Mouse (Mus musculus) forebrain, embryonic 13.5 days (tissue): ENCODE measurements around the gene Ehbp1. TPM values are rescaled to one million over a fixed set of nuclear protein-coding genes. Genes with fewer than 3 reads are reported as not detected.

ENCODE experiments used
- ATAC-seq: fragments of 200-750 bp; cut with Nextera tagmentation; 2 replicates; pipeline ENCODE4 v1.8.0; 2017
- H3K27ac ChIP-seq: fragments of 300-500 bp; sonication (generic); 2 replicates; pipeline ENCODE4 v1.5.1; 2015; ENCODE audit warnings: inconsistent platforms, mild to moderate bottlenecking, moderate library complexity
- H3K27me3 ChIP-seq: fragments of 300-500 bp; sonication (generic); 2 replicates; pipeline ENCODE4 v1.6.1; 2015; ENCODE audit warnings: mild to moderate bottlenecking, inconsistent platforms
- H3K36me3 ChIP-seq: fragments of 300-500 bp; sonication (generic); 2 replicates; pipeline ENCODE4 v1.6.1; 2015; ENCODE audit warnings: mild to moderate bottlenecking, inconsistent platforms; ENCODE audit not compliant: poor library complexity, severe bottlenecking
- H3K4me1 ChIP-seq: fragments of 300-500 bp; sonication (generic); 2 replicates; pipeline ENCODE4 v1.6.1; 2015; ENCODE audit warnings: inconsistent platforms
- H3K4me2 ChIP-seq: fragments of 300-500 bp; sonication (generic); 2 replicates; pipeline ENCODE4 v1.6.1; 2015; ENCODE audit warnings: inconsistent platforms, mild to moderate bottlenecking, moderate library complexity
- H3K4me3 ChIP-seq: fragments of 300-500 bp; sonication (generic); 2 replicates; pipeline ENCODE4 v1.5.1; 2015; ENCODE audit warnings: mild to moderate bottlenecking, inconsistent platforms
- H3K9ac ChIP-seq: fragments of 300-500 bp; sonication (generic); 2 replicates; pipeline ENCODE4 v1.6.1; 2015; ENCODE audit warnings: mild to moderate bottlenecking, inconsistent platforms
- H3K9me3 ChIP-seq: fragments of 300-500 bp; sonication (generic); replicated peaks from 2 replicates; pipeline ENCODE4 v1.6.1; 2016; ENCODE audit warnings: inconsistent platforms
- WGBS: fragments of 180-500 bp; shearing (Covaris S2); methylation state at CpG from one replicate; pipeline ENCODE4 v1.1.7; 2015; 5-methylcytosine and 5-hydroxymethylcytosine counted together
- polyA plus RNA-seq: library from polyadenylated mRNA; unstranded; fragments of >200 nt; fragmentation: Nextera tagmentation; extraction: Ambion mirVana; gene quantifications from 2 replicates; pipeline ENCODE4 v1.2.1, GENCODE M21; 2015

The Ehbp1 gene
- polyA plus RNA-seq, 1 experiment from 2014 or later = 14.6 TPM

DNA sequence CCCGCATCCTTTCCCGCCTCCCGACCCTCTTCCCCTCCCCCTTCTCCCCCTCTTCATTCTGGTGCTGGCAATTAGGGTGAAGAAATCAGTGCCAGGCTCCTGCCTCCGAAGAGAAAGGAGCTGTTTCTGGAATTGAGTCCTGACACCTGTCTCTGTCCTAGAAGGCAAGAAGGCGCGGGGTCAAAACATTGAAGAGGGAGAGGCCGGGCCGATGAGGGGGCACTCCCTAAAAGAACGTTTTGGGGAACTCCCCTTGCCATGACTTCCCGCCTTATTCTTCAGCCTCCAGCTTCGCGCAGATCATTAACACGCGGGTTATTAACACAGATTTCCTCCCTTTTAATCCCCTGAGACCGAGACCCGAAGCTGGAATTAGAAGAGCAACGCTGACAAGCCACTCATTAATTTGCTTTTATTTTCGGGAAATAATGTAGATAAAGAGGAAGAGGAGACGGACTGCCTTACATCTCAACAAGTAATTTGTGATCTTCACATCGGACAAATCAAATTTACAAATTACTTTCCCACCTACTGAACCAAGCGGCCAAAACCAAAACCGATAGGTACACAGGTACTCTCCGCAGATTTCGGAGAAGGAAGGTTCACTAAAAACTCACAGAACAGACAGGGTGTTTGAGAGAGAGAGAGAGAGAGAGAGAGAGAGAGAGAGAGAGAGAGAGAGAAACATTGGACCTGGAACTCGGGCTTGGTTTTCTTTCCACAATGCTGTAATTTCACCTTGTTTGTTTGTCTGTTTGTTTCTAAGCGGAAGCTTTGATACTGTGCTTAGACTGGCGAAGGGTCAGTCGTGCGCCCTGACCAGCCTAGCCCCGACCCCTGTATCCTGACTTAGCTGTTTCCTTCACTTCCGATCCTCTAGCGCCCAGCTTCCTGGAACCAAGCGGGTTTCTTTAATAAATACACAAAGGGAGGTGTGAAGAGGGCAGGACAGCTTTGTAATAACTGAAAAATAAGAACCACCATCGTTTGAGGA is 347.4 kb downstream of the Ehbp1 start:
- peak; percentile 31; the same call in 1 of the 2 replicates for ATAC-seq
- no peaks in the 10 kb centered on the region for H3K9me3 ChIP-seq
- H3K27ac ChIP-seq = peak overlapping the region; percentile 70
- peaks cover 14% of the 10 kb centered on the region for H3K36me3 ChIP-seq
- 5% methylated on average over 34 of the region's 34 CpGs for WGBS
- H3K27me3 ChIP-seq = peaks cover 55% of the 10 kb centered on the region
- peak overlapping the region; percentile 96 for H3K9ac ChIP-seq
- H3K4me3 ChIP-seq = peak overlapping the region; percentile 75
- H3K4me2 ChIP-seq = peak overlapping the region; percentile 88
- H3K4me1 ChIP-seq = peaks cover 68% of the 10 kb centered on the region

- Histone ChIP-seq H3K36me3 (peaks cover 14% of the 10 kb centered on the region), H3K9ac (peak overlapping the region; percentile 96), H3K27me3 (peaks cover 53% of the 10 kb centered on the region), H3K4me3 (peak overlapping the region; percentile 75), H3K4me1 (peaks cover 60% of the 10 kb centered on the region), H3K27ac (peak overlapping the region; percentile 70), H3K9me3 (no peaks in the 10 kb centered on the region), H3K4me2 (peak overlapping the region; percentile 88)
- ATAC-seq = peak; percentile 6
- 2% methylated on average over 37 of the region's 47 CpGs for WGBS
These were observed 348.3 kb downstream of the Ehbp1 start for GRCm38 (mm10) chr11:21993597-21994376.

DNA sequence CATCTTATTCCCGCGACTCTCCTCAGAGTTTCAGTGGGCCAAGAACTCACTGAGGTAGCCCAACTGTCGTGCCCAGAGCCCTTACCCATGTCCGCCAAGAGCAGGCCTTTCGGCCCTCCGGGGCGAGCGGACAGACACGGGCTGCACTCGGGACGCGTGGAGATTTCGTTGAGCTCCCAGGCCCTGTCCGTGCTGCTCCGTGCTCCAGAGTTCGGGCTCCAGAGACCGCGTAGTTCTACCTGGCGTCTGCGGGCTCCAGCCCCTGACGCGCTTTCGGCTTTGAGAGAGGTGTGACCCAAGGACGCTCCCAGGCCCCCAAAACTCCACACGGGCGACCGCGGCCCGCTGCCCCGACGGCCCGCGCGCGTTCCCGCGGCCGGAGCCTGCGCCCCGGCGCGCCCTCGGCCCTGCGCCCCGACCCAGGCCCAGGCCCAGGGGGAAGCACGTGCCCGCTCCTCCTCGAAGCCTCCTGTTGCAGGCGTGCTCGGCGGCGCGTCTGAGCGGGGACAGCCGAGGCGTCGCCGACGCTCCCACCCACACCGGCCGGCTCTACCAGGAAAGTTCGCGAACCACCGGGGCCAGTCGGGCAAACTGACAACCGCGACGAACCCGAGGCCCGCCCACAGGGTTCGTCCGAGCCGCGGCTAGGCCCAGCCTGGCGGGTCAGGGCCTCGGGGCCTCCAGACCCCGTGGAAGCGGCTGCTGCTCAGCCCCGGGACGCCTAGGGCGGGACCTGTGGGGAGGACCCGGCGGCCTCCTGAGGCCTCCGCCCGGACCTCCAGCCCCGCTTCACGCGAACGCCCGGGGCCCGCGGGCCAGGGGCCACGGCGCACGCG is 349.1 kb downstream of the Ehbp1 start:
- peak; percentile 6 for ATAC-seq
- peaks cover 51% of the 10 kb centered on the region for H3K27me3 ChIP-seq

DNA sequence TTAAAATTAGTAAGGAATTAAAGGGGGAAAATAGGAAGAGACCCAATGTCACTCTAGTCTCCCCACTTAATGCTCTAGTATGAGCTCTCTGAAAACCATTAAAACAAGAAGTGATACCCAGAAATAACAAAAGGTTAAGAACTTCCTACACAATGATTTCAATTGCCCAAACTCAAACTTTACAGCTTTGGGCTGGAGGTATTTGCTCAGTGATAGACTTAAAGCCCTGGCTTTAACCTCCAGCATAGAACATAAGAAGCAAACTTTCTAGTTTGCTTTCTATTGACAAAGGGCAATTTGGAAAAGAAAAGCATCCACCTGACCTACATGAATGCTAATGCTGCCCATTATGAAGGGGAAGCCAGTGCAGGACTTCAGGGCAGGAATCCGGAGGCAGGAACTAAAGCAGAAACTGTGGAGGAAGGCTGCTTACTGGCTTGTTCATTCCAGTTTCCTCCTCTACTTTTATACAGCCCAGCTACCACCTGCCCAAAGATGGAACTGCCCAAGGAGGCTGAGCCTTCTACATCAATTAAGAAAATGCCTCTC is 353.6 kb downstream of the Ehbp1 start:
- H3K4me3 ChIP-seq = no peak overlapping the region
- H3K9ac ChIP-seq = no peak overlapping the region
- H3K4me1 ChIP-seq = peaks cover 16% of the 10 kb centered on the region
- H3K27ac ChIP-seq = no peak overlapping the region
- H3K9me3 ChIP-seq = no peaks in the 10 kb centered on the region
- no peak for ATAC-seq
- H3K36me3 ChIP-seq = no peaks in the 10 kb centered on the region
- H3K27me3 ChIP-seq = peaks cover 42% of the 10 kb centered on the region
- 57% methylated on average over 1 of the region's 1 CpGs for WGBS
- H3K4me2 ChIP-seq = no peak overlapping the region

More for the DNA sequence above, 349.1 kb downstream of the Ehbp1 start:
- H3K27ac ChIP-seq = peak overlapping the region; percentile 70
- peak overlapping the region; percentile 96 for H3K9ac ChIP-seq
- H3K4me1 ChIP-seq = peaks cover 52% of the 10 kb centered on the region
- no peaks in the 10 kb centered on the region for H3K9me3 ChIP-seq
- peak overlapping the region; percentile 88 for H3K4me2 ChIP-seq
- H3K4me3 ChIP-seq = peak overlapping the region; percentile 75
- peaks cover 14% of the 10 kb centered on the region for H3K36me3 ChIP-seq
- WGBS = 4% methylated on average over 85 of the region's 96 CpGs

- H3K27ac ChIP-seq = no peak overlapping the region
- H3K9me3 ChIP-seq = no peaks in the 10 kb centered on the region
- no peak overlapping the region for H3K4me2 ChIP-seq
- no peak overlapping the region for H3K4me3 ChIP-seq
- H3K27me3 ChIP-seq = peaks cover 26% of the 10 kb centered on the region
- ATAC-seq = no peak
- no peaks in the 10 kb centered on the region for H3K36me3 ChIP-seq
- H3K9ac ChIP-seq = no peak overlapping the region
- peaks cover 7% of the 10 kb centered on the region; the same call in 1 of the 2 replicates for H3K4me1 ChIP-seq
- WGBS = 21% methylated on average over 1 of the region's 1 CpGs
These were observed 357.0 kb downstream of the Ehbp1 start for GRCm38 (mm10) chr11:21985118-21985517.

DNA sequence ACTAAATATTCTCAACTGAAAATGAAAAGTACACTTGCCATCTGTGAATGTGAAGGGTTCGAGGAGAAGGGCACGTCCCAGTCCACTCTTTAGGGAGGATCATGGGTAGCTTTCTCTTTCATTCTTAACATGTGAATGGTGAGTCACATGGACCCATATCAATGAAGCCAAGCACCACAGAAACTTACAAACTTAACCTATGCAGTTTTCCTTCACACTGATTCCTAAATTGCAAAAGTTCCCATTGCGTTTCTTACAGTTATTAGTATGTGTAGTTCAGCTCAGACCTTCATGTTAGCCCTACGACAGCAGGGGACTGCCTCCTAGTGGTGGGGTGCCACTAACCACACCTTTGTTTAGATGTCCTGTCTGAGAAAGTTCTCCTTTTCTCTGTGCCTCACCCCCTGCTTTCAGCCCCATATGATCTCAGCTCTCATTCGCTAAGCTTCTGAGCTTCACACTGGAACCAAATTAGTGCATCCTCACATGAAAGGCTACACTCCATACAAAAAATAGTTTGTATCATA is 368.0 kb downstream of the Ehbp1 start:
- Histone ChIP-seq H3K27ac (no peak overlapping the region), H3K4me3 (no peak overlapping the region), H3K4me1 (no peaks in the 10 kb centered on the region), H3K27me3 (no peaks in the 10 kb centered on the region), H3K4me2 (no peak overlapping the region), H3K9ac (no peak overlapping the region), H3K36me3 (no peaks in the 10 kb centered on the region), H3K9me3 (no peaks in the 10 kb centered on the region)
- no peak for ATAC-seq
- 78% methylated on average over 5 of the region's 5 CpGs for WGBS

DNA sequence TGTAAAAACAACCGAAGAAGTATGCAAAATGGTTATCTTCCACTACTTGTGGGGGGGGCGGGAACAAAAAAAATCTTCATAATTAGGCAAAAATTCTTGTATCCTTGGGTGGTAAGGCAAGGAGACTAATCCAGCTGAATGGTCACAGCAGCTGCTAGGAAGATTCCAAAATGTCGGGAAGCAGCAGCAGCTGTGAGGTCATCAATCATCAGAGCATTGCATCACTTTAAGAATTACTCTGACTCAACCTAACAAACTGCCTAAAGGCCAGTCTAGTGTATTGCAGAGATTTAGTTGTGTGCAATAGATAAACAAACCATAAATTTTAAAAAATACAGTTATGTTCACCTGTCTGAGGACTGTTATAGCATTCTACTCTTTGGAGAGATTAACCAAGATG is 368.5 kb downstream of the Ehbp1 start:
- no peak overlapping the region for H3K9ac ChIP-seq

DNA sequence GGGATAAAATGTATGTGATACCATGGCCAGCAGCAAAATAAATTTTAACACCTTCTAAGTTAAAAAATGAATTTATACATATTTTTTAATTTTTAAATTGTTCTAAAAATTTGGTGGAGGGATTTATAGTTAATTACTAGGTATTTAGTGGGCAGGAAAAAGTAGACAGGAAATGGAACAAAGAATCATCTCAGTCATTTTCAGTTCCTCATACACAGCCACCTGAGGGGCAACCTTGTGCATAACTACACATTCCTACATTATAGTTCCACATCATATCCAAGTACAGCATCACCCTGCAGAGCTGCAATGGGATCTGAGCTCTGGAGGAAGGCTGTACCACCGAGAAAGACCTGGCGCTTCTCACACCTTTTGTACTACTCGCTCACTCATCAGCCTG is 373.2 kb downstream of the Ehbp1 start:
- 93% methylated on average over 3 of the region's 3 CpGs for WGBS
- Histone ChIP-seq H3K4me1 (no peaks in the 10 kb centered on the region), H3K27me3 (no peaks in the 10 kb centered on the region), H3K9ac (no peak overlapping the region), H3K27ac (no peak overlapping the region), H3K36me3 (no peaks in the 10 kb centered on the region), H3K9me3 (no peaks in the 10 kb centered on the region), H3K4me3 (no peak overlapping the region), H3K4me2 (no peak overlapping the region)
- no peak for ATAC-seq

More for the DNA sequence above, 368.5 kb downstream of the Ehbp1 start:
- 84% methylated on average over 3 of the region's 3 CpGs for WGBS
- Histone ChIP-seq H3K27ac (no peak overlapping the region), H3K9me3 (no peaks in the 10 kb centered on the region), H3K4me1 (no peaks in the 10 kb centered on the region), H3K27me3 (no peaks in the 10 kb centered on the region), H3K4me2 (no peak overlapping the region), H3K4me3 (no peak overlapping the region), H3K36me3 (no peaks in the 10 kb centered on the region)
- ATAC-seq = no peak

Other genes starting within 250 kb of the Ehbp1 start
- 15.3 and 17.3 TPM in 2 replicates for gene Tmem17, start 169.8 kb upstream of the Ehbp1 start, polyA plus RNA-seq